Mouse (Mus musculus) intestine, embryonic 16.5 days (tissue): ENCODE measurements around the gene BC107364. TPM values are rescaled to one million over a fixed set of nuclear protein-coding genes. Genes with fewer than 3 reads are reported as not detected.
"Not testable (repeated sequence)": the region's sequence is repeated elsewhere in the genome, so short reads cannot be mapped to it uniquely, and the experiment has no call there.

Source experiments
- ATAC-seq: fragments of 200-750 bp; cut with Nextera tagmentation; 2 replicates; pipeline ENCODE4 v1.8.0; 2017; ENCODE audit warnings: moderate TSS enrichment, moderate library complexity
- H3K27ac ChIP-seq: fragments of 300-500 bp; sonication (generic); 2 replicates; pipeline ENCODE4 v1.5.1; 2014; ENCODE audit warnings: mild to moderate bottlenecking, low read length
- H3K27me3 ChIP-seq: fragments of 300-500 bp; sonication (generic); replicated peaks from 2 replicates; pipeline ENCODE4 v1.6.1; 2014; ENCODE audit warnings: low read length, control low read depth, mixed read lengths; ENCODE audit not compliant: control insufficient read depth, insufficient read depth
- H3K36me3 ChIP-seq: fragments of 300-500 bp; sonication (generic); 2 replicates; pipeline ENCODE4 v1.6.1; 2014; ENCODE audit warnings: low read length, control low read depth; ENCODE audit not compliant: control insufficient read depth, insufficient read depth
- H3K4me1 ChIP-seq: fragments of 300-500 bp; sonication (generic); 2 replicates; pipeline ENCODE4 v1.6.1; 2014; ENCODE audit warnings: low read length, control low read depth, mixed read lengths; ENCODE audit not compliant: control insufficient read depth, insufficient read depth
- H3K4me2 ChIP-seq: fragments of 300-500 bp; sonication (generic); 2 replicates; pipeline ENCODE4 v1.6.1; 2014; ENCODE audit warnings: low read depth, low read length, control low read depth
- H3K4me3 ChIP-seq: fragments of 300-500 bp; sonication (generic); 2 replicates; pipeline ENCODE4 v1.5.1; 2014; ENCODE audit warnings: mild to moderate bottlenecking, low read length
- H3K9ac ChIP-seq: fragments of 300-500 bp; sonication (generic); 2 replicates; pipeline ENCODE4 v1.6.1; 2014; ENCODE audit warnings: low read depth, low read length
- H3K9me3 ChIP-seq: fragments of 300-500 bp; sonication (generic); 2 replicates; pipeline ENCODE4 v1.6.1; 2016; ENCODE audit warnings: low read length, control low read depth; ENCODE audit not compliant: control insufficient read depth
- WGBS: fragments of 180-500 bp; shearing (Covaris S2); extraction: QIAGEN DNeasy Blood & Tissue Kit; methylation state at CpG from one replicate; pipeline ENCODE4 v1.1.7; 2014; 5-methylcytosine and 5-hydroxymethylcytosine counted together
- polyA plus RNA-seq: library from polyadenylated mRNA; unstranded; fragments of >200 nt; fragmentation: Nextera tagmentation; extraction: Ambion mirVana; gene quantifications from 2 replicates; pipeline ENCODE4 v1.2.1, GENCODE M21; 2015

The BC107364 gene
- polyA plus RNA-seq, 1 experiment from 2014 or later: 0.12 TPM

DNA sequence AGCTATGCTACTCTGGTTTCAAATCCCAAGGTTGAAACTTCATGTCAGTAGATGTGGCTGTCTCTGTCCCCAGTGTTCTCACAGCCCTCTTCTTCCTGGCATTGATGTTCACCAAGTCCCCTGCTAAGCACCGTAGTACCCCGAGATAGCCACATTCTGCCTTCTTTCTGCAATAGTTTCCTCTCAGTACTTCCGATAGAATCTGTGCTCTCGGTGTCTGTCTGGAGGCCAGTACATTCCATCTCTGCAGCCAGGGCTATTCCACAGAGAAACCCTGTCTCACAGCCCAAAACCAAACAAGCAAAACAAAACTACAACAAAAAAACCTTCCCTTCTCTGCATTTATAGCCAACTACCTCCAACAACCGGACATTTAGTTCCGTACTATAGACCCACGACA, 44.1 kb upstream of the BC107364 start:
- Histone ChIP-seq H3K27ac (0 out of 2 replicates have a peak overlapping the region, but pooled peaks have one; percentile 38), H3K4me2 (peak overlapping the region; percentile 64; the same call in 1 of the 2 replicates)
- WGBS: 54% methylated on average over 7 of the region's 7 CpGs

DNA sequence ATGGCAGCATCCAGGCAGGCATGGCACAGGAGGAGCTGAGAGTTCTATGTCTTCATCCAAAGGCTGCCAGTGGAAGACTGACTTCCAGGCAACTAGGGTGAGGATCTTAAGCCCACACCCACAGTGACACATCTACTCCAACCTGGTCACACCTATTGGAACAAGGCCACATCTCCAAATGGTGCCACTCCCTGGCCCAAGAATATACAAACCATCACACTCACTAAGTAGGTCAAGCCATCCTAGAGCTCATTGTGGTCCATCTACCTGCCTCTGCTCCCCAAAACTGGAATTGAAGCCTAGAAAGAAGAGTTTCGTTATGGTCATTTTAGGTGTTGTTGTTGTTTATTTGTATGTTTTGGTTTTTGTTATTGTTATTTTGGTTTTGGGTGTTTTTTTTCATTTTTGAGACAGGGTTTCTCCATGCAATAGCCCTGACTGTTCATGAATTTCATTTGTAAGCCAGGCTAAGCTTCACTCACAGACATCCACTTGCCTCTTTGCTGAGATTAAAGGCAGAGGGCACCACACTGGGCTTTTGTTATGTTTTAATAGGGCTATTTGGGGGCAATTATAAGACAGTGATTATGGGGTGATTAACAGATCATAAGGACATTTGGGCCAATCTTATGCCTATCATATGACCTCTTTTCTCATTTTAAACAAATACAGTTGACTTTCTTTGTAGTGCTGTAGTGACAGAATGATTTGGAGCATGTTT, 43.5 kb upstream of the BC107364 start:
- 0 out of 2 replicates have a peak overlapping the region, but pooled peaks have one; percentile 64 for H3K4me2 ChIP-seq

More for the DNA sequence above, 44.1 kb upstream of the BC107364 start:
- Histone ChIP-seq H3K9me3 (no peaks in the 10 kb centered on the region), H3K4me3 (no peak overlapping the region), H3K4me1 (0 out of 2 replicates have a peak, but pooled peaks cover 3% of the 10 kb centered on the region), H3K9ac (peak overlapping the region; percentile 66; the same call in 1 of the 2 replicates), H3K27me3 (no peaks in the 10 kb centered on the region), H3K36me3 (no peaks in the 10 kb centered on the region)
- no peak for ATAC-seq

DNA sequence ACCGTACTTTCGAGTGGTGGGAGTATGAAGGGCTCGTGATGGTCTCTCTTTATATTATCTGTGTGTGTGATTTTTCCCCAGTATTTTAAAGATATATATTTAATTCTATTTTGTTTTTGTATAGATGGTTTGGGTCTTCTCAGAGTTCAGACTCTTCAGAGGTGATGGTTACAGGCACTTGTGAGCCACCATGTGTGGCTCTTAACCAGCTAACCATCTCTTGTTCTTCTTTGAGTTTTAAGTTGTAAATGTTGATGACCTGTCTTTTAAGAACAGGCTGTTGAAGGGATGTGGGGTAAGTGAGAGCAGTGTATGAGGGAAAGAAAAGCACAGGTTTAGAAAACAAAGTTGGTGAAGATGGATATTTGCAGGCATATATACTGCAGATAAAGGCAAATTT, 42.8 kb upstream of the BC107364 start:
- Histone ChIP-seq H3K4me1 (0 out of 2 replicates have a peak, but pooled peaks cover 3% of the 10 kb centered on the region), H3K36me3 (no peaks in the 10 kb centered on the region), H3K4me3 (no peak overlapping the region), H3K27me3 (no peaks in the 10 kb centered on the region), H3K4me2 (no peak overlapping the region), H3K9ac (no peak overlapping the region), H3K9me3 (no peaks in the 10 kb centered on the region), H3K27ac (no peak overlapping the region)
- no peak for ATAC-seq
- WGBS: 95% methylated on average over 3 of the region's 3 CpGs

More for the DNA sequence above, 43.5 kb upstream of the BC107364 start:
- WGBS: 93% methylated on average over 1 of the region's 1 CpGs
- H3K4me1 ChIP-seq: 0 out of 2 replicates have a peak, but pooled peaks cover 3% of the 10 kb centered on the region
- ATAC-seq: no peak
- no peak overlapping the region for H3K4me3 ChIP-seq
- H3K36me3 ChIP-seq: no peaks in the 10 kb centered on the region
- H3K9ac ChIP-seq: no peak overlapping the region
- H3K27ac ChIP-seq: no peak overlapping the region
- no peaks in the 10 kb centered on the region for H3K27me3 ChIP-seq
- H3K9me3 ChIP-seq: no peaks in the 10 kb centered on the region

- H3K27ac ChIP-seq, H3K4me1 ChIP-seq, H3K9me3 ChIP-seq, ATAC-seq, H3K4me3 ChIP-seq, H3K4me2 ChIP-seq, H3K27me3 ChIP-seq, H3K36me3 ChIP-seq, H3K9ac ChIP-seq: not testable (repeated sequence)
- 95% methylated on average over 5 of the region's 11 CpGs for WGBS
Measured at GRCm38 (mm10) chr3:96494456-96494855, 42.4 kb upstream of the BC107364 start.

DNA sequence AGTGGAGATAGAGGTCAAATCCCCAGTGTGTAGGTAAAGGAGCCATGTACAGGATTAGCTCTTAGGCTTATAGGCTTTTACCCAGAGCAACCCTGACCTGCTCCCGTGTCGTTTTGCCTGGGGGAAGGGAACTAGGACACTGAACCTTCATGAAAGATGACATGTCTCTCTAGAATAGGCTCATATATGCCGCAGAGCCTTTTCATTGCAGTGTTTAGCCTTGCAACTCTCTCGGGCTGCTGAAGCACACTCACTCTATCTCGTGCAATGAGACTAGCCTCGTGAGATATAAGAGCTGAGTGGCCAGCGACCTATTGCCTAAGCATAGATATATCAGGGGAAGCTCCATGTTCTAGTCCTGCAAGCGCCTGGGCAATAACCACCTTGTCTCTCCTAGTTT, 37.5 kb upstream of the BC107364 start:
- H3K9me3 ChIP-seq, H3K4me3 ChIP-seq, ATAC-seq, H3K27me3 ChIP-seq, H3K4me2 ChIP-seq, H3K27ac ChIP-seq, H3K9ac ChIP-seq, H3K4me1 ChIP-seq, H3K36me3 ChIP-seq: not testable (repeated sequence)
- WGBS: 67% methylated on average over 5 of the region's 8 CpGs

DNA sequence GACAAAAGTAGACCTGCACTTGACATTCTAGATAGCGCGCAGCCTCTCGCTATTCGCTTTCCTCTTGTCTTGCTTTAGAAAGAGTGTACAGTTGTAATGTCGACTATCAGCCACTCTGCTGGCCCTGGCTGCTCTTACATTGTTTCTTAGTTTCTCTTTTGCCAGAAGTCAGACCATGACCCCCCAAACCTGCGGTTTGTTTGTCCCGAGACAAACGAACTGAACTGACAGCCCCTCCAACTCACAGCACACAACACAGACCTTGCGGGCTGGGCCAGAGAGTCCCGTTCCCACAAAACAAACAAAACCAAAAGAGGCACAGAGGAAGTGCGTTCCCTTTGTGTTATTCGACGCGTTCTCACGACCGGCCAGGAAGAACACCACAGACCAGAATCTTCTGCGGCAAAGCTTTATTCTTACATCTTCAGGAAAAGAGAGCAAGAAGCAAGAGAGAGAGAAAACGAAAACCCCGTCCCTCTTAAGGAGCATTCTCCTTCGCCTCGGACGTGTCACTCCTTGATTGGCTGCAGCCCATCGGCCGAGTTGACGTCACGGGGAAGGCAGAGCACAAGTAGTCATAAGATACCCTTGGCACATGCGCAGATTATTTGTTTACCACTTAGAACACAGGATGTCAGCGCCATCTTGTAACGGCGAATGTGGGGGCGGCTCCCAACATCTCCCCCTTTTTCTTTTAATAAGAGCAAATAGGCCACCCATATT, 37.0 kb upstream of the BC107364 start:
- H3K4me3 ChIP-seq, H3K27me3 ChIP-seq, H3K9me3 ChIP-seq, H3K36me3 ChIP-seq, H3K4me2 ChIP-seq, H3K9ac ChIP-seq, H3K4me1 ChIP-seq: not testable (repeated sequence)
- 0% methylated on average over 8 of the region's 31 CpGs for WGBS
- peak; percentile 78 for ATAC-seq
- H3K27ac ChIP-seq: peak overlapping the region; percentile 59; the same call in 1 of the 2 replicates

DNA sequence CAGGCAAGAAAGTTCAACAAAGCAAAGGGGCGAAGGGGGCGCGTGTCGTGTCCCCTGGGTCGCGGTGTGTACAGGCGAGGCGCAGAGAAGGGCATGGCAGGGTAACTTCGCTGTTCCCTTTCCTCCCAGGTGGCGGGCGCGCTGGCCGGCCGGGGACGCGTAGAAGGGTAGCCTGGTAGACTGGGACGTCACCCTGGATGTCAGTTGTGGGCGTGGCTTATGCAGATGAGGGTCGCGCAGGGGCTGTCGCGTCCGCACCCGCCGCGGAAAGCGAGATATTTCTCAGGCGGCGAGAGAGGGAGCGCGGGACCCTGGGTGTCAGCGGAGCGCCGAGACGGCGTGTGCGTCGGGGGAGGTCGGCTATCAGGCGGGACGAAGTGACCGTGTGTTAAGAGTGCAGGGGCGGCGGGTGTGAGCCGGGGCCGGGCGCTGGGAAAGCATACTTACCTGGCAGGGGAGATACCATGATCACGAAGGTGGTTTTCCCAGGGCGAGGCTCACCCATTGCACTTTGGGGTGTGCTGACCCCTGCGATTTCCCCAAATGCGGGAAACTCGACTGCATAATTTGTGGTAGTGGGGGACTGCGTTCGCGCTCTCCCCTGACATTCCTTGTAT, 36.3 kb upstream of the BC107364 start:
- H3K36me3 ChIP-seq, H3K9me3 ChIP-seq, H3K4me1 ChIP-seq, H3K27me3 ChIP-seq: not testable (repeated sequence)
- Histone ChIP-seq H3K27ac (peak overlapping the region; percentile 75), H3K4me2 (peak overlapping the region; percentile 47), H3K4me3 (peak overlapping the region; percentile 39), H3K9ac (peak overlapping the region; percentile 37)
- no CpG with 5 or more reads among the region's 55 CpGs for WGBS
- peak; percentile 83 for ATAC-seq

DNA sequence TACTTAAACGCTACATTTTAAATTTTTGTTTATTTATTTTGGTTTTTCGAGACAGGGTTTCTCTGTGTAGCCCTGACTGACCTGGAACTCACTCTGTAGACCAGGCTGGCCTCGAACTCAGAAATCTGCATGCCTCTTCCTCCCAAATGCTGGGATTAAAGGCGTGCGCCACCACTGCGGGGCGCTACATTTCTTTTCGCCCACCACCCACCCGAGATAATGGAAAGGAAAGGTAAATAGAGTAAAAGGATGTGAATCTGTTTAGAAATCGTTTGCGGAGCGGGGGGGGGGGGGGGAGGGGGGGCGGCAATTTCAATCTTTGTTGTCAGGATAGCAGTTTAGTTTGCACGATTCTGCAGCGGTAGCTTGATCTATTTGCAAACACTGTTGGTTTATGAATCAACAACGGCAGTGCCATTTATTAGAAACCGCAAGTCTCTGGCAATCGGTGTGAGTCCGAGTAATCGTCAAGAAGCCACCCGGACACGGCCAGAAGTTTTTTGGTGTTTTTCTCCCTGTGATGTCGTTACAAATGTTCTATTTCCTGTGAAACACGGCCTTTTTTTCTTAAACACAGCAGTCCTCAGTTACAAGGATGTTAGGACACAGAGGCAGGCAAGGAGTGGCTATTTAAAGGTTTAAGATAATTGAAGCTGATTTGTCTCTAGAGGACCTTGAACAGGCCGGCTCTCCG, 35.6 kb upstream of the BC107364 start:
- 4% methylated on average over 25 of the region's 26 CpGs for WGBS
- Histone ChIP-seq H3K36me3 (no peaks in the 10 kb centered on the region), H3K4me1 (peaks cover 5% of the 10 kb centered on the region; the same call in 1 of the 2 replicates), H3K4me3 (peak overlapping the region; percentile 39), H3K4me2 (peak overlapping the region; percentile 47), H3K27me3 (no peaks in the 10 kb centered on the region), H3K9me3 (no peaks in the 10 kb centered on the region), H3K27ac (peak overlapping the region; percentile 75), H3K9ac (peak overlapping the region; percentile 37)
- ATAC-seq: peak; percentile 26; the same call in 1 of the 2 replicates
